Mouse (Mus musculus): ENCODE data around the gene Wnt4.

The Wnt4 gene

DNA sequence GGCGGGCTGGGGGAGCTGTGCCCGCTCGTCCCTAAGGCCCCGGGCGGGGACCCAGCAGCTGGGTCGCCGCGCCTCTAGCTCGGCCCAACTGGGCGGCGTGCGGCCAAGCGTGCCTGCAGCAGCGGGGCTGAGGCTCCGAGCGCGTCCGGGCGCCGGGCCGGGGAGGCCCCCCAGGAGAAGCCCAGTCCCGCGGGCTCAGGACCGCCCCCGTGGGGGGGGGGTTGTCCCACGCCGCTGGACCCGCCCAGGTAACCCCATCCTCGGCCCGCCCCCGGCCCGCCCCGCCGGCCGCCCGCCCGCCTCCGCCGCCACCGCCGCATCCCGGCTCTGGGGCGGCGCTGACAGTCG lies at the start of gene Wnt4:
Wnt4 (plus strand) TSS at position 324 of the 348 bp plus-strand sequence.
- DNase-seq, result no peak

DNA sequence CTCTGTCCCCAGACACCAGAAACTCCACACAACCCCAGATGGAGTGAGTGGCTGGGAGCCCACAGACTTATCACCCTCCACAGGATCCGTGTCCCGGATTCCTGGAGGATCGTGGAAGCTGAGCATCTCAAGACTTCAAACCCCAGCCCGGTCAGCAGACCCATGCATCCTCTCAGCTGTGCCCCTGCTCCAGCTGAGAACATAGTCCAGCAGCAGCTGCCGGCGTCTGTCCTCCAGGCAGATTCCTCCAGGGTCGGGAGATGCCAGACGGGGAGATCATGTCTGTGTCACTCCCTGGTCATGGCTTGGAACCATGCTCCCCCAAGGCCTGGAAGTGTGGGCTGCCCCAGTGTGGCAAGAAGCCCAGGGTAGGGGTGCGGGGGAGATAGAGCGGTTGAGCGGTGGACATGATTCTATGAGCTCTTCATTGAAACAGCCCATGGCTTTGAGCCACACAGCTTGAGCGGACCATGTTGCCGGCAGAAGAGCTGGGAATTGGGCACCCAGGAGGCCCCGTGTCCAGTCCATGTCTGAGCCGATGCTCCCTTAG lies 48.6 kb upstream of the Wnt4 start:
- no peak for DNase-seq

DNA sequence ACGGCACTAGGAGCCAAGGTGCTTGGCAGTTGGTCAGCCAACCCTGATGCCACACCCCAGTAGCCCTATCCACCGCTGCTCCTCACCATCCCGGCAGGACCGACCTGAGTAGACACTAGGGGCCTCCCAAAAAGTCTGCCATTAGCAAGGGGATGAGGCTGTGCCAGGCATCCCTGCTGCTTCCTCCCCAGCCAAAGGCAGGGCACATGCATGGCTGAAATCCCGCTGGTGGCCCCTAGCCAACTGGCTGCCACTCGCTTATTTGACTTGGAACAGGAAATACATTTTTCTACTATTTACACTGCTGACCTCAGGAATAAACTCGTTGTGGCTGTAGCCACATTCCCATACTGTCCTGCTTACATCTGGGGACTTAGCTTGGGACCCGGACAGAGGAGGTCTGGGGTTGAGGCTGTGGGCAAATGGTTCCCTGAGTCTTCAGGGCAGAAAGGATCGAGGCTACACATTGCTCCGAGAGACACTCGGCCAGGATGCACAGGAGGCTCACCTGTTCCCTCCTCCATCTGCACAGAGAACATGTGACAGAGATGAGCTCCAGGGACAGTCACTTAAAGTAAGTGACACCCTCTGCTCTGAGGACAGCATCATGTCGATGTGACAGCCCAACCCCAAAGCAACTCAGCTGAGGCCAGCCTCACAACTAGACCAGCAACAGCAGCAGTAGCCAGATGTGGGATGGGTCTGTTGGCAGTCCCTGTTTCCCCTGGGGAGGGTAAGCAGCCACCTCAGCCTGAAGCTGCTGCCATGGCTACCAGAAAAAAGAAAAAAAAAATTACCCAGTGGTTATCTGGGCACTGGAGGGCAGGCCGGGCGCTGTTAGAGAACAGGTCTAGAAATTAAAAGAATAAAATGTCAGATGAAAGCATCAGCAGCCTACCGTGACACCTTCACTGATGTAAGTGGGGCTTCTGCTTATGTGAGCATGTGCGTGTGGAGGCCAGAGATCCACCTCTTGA lies 45.5 kb upstream of the Wnt4 start:
- peak; percentile 81 for DNase-seq

DNA sequence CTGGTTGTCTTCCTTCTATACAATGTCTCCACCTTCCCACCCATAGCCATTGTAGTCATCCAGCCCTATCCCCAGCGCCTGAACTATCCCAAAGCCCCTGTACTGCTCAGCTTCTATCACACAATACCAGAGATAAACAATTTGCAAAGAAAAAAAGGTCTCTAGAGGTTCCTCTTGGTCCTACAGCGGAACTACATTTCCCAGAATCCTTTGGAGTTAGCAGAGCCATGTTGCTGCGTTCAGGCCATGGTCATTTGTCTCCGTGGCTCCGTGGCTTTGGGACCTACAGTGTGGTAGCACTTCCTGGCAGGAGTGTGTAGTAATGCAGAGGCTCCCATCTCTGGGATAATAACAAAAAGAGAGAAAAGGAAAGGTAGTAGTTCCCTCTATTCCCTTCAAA lies 43.7 kb upstream of the Wnt4 start:
- DNase-seq, result no peak

DNA sequence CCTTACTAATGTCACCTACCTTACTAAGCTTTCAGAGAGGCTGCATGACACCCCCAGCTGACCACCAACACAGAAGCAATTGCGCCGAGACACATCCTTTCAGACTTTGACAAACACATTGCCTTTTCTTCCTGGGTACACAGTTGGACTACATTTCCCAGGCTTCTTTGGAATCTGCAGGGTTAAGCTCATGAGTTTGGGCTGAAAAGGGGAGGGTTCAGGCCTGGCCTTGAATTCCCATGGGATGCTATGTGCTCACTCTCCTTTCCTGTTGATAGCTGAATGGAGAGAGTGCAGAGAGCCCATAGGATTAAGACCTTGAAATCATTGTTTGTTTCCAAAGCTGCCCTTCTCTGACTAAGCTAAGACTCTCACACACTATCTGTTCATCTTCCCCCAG lies 42.8 kb upstream of the Wnt4 start:
- no peak for DNase-seq

DNA sequence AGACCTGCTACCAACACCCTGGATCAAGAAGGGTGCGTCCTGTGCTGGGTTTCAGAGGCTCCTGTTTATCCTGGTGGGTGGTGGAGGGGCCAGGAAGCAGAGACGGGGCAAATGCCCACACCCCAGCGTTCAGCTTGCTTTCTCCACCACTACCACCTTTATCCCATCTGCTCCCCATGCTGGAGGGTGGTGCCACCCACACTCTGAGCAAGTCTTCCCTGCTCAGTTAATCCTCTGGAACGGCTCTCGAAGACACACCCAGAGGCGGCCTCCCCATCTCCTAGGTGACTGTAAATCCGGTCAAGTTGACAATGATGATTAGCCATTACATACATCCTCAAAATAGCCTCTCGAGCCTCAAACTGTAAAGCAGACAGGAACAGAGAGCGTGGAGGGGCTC lies 41.9 kb upstream of the Wnt4 start:
- DNase-seq, result no peak

DNA sequence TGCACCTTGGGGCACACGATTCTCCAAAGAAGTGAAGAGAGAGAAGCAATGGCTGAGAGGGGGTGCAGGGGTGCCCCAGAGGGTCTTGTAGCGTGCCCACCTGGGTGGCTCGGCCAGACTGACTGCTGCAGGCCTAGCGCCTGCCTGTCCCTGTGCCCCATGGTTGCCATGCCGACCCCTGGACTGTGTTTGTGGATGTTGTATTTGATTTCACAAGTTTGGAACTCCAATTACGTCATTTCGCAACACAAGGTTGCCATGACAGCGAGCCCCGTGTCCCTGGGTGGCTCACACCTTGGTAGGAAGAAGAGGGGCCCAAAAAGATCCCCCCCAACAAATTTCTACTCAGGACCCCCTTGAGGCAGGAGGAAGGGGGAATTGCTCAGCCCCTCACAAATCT lies 32.4 kb upstream of the Wnt4 start:
- no peak for DNase-seq

DNA sequence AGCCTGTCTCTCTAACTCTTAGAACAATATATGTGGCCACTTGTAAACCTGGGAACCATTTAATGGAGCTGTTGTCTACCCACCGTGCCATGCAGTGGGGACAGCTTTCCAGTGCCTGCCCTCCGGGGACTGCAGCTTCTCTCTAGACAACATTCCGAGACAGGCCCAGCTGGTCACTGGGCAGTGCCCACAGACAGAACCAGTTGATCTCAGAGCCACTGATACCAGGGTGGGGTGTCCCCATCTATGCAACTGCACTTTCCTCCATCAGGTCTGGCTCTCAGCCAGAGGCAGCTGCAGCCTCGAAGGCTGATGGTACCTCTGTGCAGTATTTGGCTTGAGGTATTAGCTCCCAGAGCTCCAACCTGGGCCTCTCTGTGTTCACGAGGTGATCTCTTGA lies 27.0 kb upstream of the Wnt4 start:
- DNase-seq, result no peak

DNA sequence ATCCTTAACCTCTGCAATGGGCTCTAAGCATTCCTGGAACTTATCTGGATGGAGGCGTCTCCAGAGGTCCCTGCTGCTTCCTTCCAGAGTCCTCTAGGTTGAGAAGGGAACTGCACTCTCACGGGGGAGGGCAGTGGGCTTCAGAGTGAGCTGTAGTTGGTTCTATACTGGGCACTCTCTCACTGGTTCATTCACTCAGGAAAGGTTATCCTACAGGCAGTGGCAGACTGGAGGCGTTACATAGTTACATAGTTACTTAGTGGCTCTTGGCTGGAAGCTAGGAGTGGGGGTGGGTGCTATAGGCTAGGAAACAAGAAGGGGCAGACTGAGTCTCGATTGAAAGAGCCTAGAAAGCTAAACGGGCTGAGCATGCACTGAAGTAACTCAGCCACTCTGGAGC lies 26.4 kb upstream of the Wnt4 start:
- no peak for DNase-seq

DNA sequence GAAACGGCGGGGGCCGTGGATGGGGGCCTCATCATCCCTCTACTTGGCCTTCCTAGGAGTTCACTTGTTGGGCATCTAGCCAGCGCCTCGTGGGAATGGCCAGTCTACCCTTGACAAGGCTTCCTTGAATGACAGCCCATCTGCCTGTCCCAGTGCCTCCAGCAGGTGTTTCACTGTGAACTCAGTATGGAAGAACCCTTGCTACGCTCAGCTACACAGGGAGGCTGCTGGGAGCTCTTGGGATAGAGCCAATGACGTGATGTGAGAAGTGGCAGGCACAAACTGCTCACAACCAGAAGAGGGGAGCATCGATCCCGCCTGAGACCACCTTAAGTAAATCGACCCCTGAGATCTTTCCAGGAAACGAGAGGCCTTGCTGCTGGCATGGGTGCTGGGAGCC lies 23.7 kb upstream of the Wnt4 start:
- DNase-seq, result no peak

DNA sequence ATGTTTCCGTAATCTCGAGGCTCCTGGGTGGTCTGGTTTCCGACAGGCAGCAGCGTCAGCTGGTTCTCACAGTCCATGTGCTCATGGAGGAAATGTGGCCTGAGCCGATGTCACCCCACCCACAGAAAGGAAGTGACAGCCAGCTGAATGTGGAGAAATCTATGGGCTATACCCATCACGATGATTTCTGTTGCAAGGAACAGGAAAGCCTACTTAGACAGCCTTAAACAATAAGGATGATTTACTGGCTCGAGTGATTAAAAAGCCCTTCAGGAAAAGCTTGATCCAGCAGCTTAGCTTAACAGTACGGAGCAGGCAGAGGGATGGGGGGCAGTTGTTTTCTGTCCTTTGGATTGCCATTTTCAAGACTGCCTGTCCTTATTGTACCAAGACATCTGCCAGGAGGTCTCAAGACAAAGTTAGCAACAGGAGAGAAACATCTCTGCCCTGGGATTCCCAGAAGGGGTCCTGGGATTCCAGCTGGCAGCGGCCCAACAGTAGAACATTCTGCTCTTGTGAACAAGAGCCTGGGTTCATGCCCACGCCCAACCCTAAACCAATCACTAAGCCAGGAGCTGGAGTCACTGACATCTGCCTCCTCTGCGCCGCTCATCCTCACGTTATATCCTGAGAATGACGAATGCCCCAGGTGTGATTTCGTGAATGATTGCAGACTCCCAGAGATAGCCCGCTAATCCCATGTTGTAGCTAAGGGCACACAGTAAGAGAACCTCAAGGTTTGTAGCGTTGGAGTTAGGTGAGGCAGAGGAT lies 22.9 kb upstream of the Wnt4 start:
- DNase-seq, result no peak

DNA sequence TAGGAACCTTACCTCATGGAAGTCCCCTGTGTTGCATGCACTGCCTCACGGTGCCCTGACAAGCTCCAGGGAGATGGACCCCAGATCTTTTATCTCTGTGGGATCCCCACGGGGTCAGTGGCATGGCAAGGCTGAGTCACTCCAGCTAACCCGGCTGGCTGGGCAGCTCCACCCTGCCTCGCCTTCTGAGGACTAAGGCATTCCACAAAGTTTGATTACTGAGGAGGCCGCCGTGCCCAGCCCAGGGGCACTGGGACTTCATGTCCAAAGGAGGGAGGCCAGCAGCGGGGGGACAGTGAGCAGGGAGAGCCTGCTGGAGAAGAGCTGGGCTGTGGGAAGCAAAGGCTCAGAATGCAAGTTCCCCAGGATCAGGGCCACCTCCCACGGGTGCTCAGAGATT lies 21.7 kb upstream of the Wnt4 start:
- DNase-seq, result no peak

DNA sequence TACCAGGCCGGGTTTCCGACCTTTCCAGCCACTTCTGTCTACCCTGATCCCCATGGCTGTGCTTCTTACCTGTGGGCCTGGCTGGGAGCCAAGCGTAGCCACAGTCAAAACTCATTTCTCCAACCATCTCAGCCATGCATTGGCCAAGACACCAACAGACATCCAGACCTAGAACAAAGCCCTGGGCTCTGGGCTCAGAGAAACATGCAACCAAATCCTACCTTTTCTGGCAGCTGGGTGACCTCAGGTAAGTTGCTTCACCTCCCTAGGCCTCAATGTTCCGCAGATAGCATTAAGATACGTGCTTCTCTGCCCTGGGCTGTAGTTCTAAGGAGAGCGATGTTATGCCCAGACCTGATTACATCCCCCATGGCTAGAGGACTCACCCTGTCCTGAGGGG lies 15.5 kb upstream of the Wnt4 start:
- no peak for DNase-seq

DNA sequence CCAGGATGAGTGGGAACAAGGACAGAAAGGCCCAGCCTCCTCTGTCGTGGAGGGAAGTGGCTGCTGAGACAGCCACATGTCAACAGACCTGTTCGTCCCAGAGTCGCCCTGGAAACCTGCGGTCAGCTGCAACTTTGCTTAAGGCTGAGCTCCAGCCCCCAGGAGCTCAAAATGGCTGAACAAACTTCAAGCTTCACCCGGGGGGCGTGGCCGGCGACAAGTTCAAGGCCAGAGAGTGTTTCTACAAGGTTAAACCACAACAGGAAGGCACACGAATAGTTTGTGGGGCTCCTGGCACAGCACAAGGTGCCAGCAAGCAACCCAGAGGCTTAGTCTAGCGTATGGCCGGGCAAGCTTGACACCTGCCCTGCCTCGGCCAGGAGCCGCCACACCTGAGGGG lies 13.2 kb upstream of the Wnt4 start:
- DNase-seq, result no peak

DNA sequence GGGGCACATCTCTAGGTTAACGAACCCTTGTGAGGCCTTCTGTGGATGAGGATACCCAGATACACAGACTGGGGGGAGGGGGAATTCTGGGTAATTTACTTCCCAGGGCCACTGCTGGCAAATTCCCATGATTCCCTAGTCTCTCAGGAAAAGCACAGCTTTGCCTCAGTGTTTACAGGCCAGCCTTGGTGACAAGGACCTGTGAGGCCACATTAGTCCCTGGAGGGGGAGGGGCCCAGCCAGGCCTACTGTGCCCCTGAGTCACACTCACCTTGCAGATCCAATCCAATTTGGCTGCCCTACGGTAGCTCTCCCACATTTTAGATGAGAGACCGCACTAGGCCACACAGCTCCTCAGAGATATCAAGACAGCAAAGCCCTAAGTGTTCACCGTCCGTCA lies 12.2 kb upstream of the Wnt4 start:
- no peak for DNase-seq

DNA sequence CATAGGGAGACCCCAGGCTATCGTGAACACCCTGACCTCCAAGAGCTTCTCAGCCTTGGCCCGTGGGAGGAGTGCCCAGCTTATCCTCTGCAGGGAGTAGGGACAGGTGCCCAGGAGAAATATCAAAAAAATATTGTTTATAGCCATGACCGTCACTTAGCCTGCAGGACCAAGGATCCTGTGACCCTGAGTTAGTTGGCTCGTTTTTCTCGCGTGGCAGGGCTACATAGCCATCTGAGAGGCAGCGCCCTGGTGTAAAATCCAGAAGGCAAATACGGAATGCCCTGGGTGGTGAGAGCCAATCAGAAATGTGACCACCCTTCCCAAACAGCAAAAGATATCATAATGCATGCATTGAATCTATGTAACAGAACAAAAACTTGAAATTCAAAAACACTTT lies 8.7 kb upstream of the Wnt4 start:
- no peak for DNase-seq

DNA sequence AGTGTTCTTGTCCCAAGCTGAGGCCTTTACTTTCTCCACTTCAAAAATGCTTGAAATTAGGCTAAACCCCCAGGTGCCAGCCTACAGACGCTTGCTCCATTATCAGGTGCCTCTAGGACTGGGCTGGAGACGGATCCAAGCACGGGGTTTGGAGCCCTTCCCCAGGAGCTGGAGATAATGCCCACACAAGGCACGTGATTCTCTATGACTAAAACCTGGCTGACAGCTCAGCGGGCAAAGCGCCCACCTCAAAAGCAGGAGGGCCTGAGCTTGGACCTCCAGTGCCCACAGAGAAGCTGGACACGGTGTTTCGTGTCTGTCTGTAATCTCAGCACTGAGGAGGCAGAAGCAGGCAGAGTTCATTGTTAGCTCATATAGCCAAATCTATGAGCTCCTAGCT lies 5.4 kb upstream of the Wnt4 start:
- DNase-seq, result no peak

DNA sequence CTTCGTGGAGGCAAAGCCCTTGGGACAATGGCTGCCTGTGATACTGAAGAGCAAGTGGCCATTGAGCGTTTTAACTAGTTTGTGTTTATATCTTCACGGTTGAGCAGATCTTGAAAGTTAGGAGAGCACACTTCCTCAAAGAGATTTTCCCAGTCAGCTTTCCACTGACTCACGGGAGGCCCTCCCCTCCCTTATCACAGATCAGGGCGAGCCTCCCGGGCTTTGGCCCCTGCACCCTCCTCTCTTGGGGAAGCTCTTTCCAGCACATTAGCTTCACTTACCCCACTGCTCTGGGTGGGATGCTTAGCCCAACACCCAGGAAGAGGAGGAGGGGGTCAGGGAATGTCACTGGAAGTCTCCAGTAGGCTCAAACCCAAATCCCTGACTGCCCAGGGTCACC lies 3.0 kb upstream of the Wnt4 start:
- DNase-seq, result no peak

DNA sequence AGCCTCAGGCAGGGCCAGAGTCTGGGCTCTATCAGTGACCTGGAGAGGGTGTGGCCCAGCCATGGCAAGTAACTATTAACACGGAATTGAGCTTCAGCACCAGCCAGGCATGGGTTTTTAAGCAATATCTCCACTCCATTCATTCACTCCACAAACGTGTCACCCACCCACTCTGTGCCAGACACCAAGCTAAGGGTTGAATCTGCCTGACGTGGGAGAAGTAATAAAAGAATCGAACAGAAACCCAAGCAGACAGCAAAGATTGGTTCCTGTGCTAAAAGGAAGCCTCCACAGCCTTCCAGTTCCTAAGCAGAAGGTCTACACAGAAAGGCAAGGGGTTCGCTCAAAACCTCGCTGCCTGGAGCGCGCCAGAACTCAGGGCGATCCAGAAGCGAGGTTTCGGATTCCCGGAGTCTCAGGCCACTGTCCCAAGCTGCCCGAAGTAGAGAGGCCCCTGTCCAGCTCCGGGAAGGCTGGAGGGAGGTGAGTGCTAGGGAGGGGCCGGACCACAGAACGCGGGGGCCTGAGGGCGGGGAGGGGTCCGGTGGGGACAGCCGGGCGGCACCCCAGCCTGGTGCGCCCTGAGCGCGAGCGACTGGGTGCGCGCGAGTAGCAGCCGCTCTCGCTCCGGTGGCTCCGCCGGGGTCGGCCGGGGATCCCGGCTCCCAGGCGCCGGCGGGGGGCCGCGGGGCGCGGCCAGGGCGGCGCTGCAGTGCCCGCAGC lies 685 bp upstream of the Wnt4 start:
- no peak for DNase-seq

DNA sequence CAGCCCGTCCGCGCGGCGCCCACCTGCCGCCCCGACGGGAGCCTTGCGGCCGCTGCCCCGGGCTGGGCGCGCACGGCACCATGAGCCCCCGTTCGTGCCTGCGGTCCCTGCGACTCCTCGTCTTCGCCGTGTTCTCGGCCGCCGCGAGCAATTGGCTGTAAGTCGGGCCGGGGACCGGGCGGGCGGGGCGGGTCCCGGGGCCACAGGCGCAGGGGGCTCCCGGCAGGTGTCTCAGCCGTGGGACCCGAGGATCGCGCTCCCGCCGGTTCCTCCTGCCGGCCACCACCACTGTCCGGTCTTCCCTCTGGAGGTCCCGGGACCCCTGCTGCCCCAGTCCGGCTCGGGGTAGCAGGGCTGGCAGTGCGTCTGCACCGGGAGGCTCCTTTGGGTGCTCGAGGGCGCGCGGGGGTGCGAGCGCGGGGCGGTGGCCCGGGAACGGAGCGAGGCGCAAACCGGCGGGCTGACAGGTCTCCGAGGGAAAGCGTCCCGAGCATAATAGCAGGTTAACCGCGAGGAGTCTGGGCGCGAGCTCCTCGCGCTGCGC lies 383 bp downstream of the Wnt4 start:
- DNase-seq, result no peak

DNA sequence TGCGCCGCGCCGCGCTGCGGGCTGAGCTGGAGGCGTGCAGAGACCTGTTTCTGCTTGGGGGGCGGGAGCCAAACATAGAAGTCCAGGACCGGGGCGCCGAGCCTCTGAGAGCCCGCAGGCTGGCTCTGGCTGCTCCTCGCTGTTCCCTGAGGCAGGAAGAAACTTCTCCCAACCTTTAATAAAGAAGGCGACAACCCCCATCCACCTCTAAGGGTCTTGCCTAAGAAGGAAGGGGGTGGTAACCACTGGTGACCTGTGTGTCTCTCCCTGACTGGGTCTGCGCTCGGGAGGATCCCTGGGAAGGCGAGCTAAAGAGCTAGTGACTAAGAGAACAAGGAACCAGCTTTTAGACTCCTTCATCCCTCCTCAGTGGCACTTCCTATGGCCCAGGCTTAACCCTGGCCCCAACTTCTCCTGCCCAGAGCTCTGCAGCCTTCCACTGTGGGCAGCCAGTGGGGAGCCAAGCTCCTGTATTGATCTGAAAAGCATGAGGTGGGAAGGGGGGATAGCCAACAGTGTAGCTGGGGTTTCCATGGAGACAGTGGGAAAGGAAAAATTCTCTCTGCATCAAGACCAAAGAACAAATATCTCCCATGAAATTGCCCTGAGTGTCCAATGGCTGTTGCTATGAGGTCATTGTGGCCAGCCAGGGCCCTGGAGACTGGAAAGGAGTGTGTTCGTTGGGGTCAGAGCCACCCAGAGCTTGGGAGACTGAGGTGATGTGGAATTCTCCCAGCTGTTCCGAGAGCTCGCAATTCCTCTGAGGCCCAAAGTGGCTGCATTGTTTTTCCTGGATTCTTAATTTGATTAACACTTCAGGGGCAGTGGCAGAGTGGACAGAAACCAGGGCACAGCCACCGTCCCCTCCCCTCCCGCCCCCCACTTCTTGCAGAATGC lies 1.1 kb downstream of the Wnt4 start:
- DNase-seq, result no peak

DNA sequence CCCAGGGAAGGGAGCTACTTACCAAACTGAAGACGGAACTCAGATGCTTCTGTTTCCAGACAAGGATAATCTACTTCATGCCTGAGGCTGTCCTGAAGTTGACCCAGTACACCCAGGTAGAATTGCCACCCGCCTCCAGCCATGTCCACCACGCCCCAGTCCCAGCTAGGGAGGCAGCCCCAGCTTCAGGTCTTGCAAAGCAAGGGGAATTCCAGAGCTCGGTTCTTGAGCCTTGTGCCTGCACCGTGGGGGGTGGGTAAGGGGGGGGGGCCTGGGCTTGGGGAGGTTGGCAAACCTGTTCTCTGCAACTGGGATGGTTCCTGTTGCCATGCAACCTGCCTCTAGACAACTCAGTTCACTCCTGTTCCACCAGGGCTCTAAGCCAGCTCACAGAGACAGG lies 2.1 kb downstream of the Wnt4 start:
- no peak for DNase-seq
